Mouse (Mus musculus) forebrain, embryonic 11.5 days (tissue): ENCODE measurements at regions not wholly inside any gene's neighbourhood (a gene's known extent, or its start where the extent isn't known, plus 50 kb on each side); places are given as distances from the start of the nearest gene placed in this dataset.
A peak's percentile ranks its signal among the peaks of the same experiment; 100 is the strongest.

Source experiments
- ATAC-seq: fragments of 200-750 bp; cut with Nextera tagmentation; replicated peaks from 2 replicates; pipeline ENCODE4 v1.8.0; 2017; ENCODE audit warnings: moderate TSS enrichment; ENCODE audit not compliant: low FRiP score
- DNase-seq: peaks from one replicate; pipeline ENCODE4 v3.0.0-alpha.2; 2017; ENCODE audit warnings: low spot score
- H3K27ac ChIP-seq: fragments of 300-500 bp; sonication (generic); 2 replicates; pipeline ENCODE4 v1.5.1; 2014; ENCODE audit warnings: low read depth, low read length
- H3K27me3 ChIP-seq: fragments of 300-500 bp; sonication (generic); 2 replicates; pipeline ENCODE4 v1.6.1; 2014; ENCODE audit warnings: mild to moderate bottlenecking, low read length, mixed read lengths; ENCODE audit not compliant: control insufficient read depth, insufficient read depth
- H3K36me3 ChIP-seq: fragments of 300-500 bp; sonication (generic); 2 replicates; pipeline ENCODE4 v1.6.1; 2014; ENCODE audit warnings: mild to moderate bottlenecking, low read length, moderate library complexity, mixed read lengths; ENCODE audit not compliant: control insufficient read depth, insufficient read depth
- H3K4me1 ChIP-seq: fragments of 300-500 bp; sonication (generic); replicated peaks from 2 replicates; pipeline ENCODE4 v1.6.1; 2014; ENCODE audit warnings: low read length, mixed read lengths; ENCODE audit not compliant: control insufficient read depth, insufficient read depth
- H3K4me2 ChIP-seq: fragments of 300-500 bp; sonication (generic); 2 replicates; pipeline ENCODE4 v1.6.1; 2014; ENCODE audit warnings: low read depth, mild to moderate bottlenecking, low read length, moderate library complexity, mixed read lengths; ENCODE audit not compliant: severe bottlenecking
- H3K4me3 ChIP-seq: fragments of 300-500 bp; sonication (generic); 2 replicates; pipeline ENCODE4 v1.5.1; 2014; ENCODE audit warnings: low read depth, low read length
- H3K9ac ChIP-seq: fragments of 300-500 bp; sonication (generic); 2 replicates; pipeline ENCODE4 v1.6.1; 2014; ENCODE audit warnings: low read length
- H3K9me3 ChIP-seq: fragments of 300-500 bp; sonication (generic); 2 replicates; pipeline ENCODE4 v1.6.1; 2016; ENCODE audit warnings: low read length, mixed read lengths; ENCODE audit not compliant: control insufficient read depth
- WGBS: fragments of 180-500 bp; shearing (Covaris S2); extraction: QIAGEN DNeasy Blood & Tissue Kit; methylation state at CpG from one replicate; pipeline ENCODE4 v1.1.7; 2014; 5-methylcytosine and 5-hydroxymethylcytosine counted together

DNA sequence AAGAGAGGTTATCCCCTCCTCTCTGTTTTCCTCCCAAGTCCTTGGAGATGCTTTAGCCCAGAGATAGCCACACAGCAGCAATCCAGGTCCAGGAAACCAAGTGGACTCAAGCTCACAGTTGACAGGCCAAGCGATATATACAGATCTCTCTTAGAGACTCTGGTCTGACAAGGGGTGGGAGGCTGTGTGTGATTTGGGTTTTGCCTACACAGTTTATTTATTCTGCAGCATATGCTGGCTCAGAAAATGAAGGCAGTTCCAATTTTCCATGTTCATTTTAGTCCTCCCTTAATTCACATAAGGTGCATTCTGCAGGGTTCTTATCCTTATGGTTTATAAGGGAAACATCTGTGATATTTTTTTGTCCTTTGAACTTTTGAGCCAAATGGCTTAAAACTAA, 595.0 kb upstream of the Apob start:
- H3K27me3 ChIP-seq, result no peaks in the 10 kb centered on the region
- no peak overlapping the region for H3K9ac ChIP-seq
- no peak overlapping the region for H3K27ac ChIP-seq
- H3K36me3 ChIP-seq, result no peaks in the 10 kb centered on the region
- no peak for ATAC-seq
- WGBS, result 93% methylated on average over 1 of the region's 1 CpGs
- no peak for DNase-seq
- H3K4me3 ChIP-seq, result no peak overlapping the region
- H3K4me1 ChIP-seq, result no peaks in the 10 kb centered on the region
- H3K4me2 ChIP-seq, result no peak overlapping the region
- no peaks in the 10 kb centered on the region for H3K9me3 ChIP-seq

DNA sequence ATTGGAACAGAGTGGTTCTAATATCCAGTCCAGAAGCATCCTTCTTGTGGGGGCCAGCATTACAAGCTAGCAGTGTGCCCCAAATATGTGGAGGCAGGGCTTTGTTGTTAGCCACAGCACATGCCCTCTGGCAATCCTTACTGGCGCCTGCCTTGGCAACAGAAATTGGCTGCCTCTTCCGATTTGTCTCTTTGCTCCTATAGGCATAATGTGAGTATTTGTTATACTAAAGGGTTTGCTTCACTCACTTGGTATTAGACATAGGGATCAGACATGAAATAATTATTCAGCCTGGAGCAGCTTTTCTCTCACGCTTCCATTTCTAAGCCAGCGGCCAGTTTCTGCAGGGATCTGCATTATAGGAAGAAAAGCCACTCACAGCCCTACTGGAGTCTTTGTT, 573.6 kb upstream of the Apob start:
- Histone ChIP-seq H3K9me3 (no peaks in the 10 kb centered on the region), H3K36me3 (no peaks in the 10 kb centered on the region), H3K4me3 (no peak overlapping the region), H3K4me1 (no peaks in the 10 kb centered on the region), H3K9ac (no peak overlapping the region), H3K27ac (no peak overlapping the region), H3K27me3 (no peaks in the 10 kb centered on the region), H3K4me2 (no peak overlapping the region)
- WGBS, result 66% methylated on average over 4 of the region's 4 CpGs
- ATAC-seq, result no peak
- no peak for DNase-seq

- Histone ChIP-seq H3K36me3 (no peaks in the 10 kb centered on the region), H3K9ac (no peak overlapping the region), H3K9me3 (no peaks in the 10 kb centered on the region), H3K4me3 (no peak overlapping the region), H3K27ac (no peak overlapping the region), H3K4me2 (no peak overlapping the region), H3K27me3 (no peaks in the 10 kb centered on the region), H3K4me1 (no peaks in the 10 kb centered on the region)
- no peak for ATAC-seq
- 94% methylated on average over 4 of the region's 4 CpGs for WGBS
- DNase-seq, result no peak
Measured at GRCm38 (mm10) chr12:7411810-7412209, 565.6 kb upstream of the Apob start.

DNA sequence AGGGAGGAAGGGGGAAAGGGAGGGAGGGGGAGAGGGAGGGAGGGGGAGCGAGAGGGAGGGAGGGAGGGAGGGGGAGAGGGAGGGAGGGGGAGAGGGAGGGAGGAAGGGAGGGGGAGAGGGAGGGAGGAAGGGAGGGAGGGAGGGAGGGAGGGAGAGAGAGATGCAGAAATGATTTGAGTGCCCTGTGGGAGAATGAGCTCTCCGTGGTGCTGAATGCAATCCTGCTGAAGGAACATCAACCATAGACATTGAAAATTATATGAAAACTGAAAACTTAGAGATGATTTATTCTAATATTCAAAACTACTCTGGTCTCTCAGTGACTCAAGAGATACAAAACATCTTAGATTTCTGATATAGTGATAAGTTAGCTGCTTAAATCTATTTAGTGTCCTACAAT, 557.2 kb upstream of the Apob start:
- DNase-seq (peak; percentile 51), ATAC-seq (no peak)
- Histone ChIP-seq H3K4me2 (no peak overlapping the region), H3K4me3 (no peak overlapping the region), H3K36me3 (no peaks in the 10 kb centered on the region), H3K27me3 (no peaks in the 10 kb centered on the region), H3K27ac (no peak overlapping the region), H3K9ac (no peak overlapping the region), H3K4me1 (no peaks in the 10 kb centered on the region), H3K9me3 (no peaks in the 10 kb centered on the region)
- 17% methylated on average over 1 of the region's 2 CpGs for WGBS

- WGBS, result 69% methylated on average over 2 of the region's 2 CpGs
- DNase-seq (no peak), ATAC-seq (no peak)
- Histone ChIP-seq H3K27ac (no peak overlapping the region), H3K4me3 (no peak overlapping the region), H3K27me3 (no peaks in the 10 kb centered on the region), H3K9ac (no peak overlapping the region), H3K4me2 (no peak overlapping the region), H3K4me1 (no peaks in the 10 kb centered on the region), H3K36me3 (no peaks in the 10 kb centered on the region), H3K9me3 (no peaks in the 10 kb centered on the region)
Measured at GRCm38 (mm10) chr12:7421826-7422540, 555.5 kb upstream of the Apob start.

DNA sequence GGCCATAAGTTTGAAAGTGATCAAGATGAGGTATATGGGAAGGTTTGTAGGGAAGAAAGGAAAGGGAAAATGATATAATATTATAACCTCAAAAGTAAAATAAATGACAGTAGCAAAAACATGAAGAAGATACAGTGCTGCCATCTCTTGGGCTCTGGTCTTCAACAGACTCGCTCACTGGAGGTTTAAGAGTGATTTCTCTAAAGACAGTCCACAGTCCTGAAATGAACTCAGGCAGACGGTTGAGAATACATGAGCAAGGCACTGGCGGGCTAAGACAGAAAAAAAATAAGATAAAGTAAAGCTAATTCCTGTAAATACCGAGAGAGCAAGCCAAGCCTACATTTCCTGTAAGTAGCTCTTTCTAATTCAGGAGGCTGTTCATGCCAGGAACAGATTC, 546.5 kb upstream of the Apob start:
- WGBS, result 87% methylated on average over 4 of the region's 4 CpGs
- no peak overlapping the region for H3K27ac ChIP-seq
- H3K4me1 ChIP-seq, result no peaks in the 10 kb centered on the region
- H3K9me3 ChIP-seq, result no peaks in the 10 kb centered on the region
- ATAC-seq (no peak), DNase-seq (no peak)
- no peak overlapping the region for H3K4me2 ChIP-seq
- no peak overlapping the region for H3K4me3 ChIP-seq
- H3K36me3 ChIP-seq, result no peaks in the 10 kb centered on the region
- H3K27me3 ChIP-seq, result no peaks in the 10 kb centered on the region
- H3K9ac ChIP-seq, result no peak overlapping the region

- no peak overlapping the region for H3K4me2 ChIP-seq
- 90% methylated on average over 2 of the region's 2 CpGs for WGBS
Measured at GRCm38 (mm10) chr12:7445238-7445637, 532.2 kb upstream of the Apob start.

DNA sequence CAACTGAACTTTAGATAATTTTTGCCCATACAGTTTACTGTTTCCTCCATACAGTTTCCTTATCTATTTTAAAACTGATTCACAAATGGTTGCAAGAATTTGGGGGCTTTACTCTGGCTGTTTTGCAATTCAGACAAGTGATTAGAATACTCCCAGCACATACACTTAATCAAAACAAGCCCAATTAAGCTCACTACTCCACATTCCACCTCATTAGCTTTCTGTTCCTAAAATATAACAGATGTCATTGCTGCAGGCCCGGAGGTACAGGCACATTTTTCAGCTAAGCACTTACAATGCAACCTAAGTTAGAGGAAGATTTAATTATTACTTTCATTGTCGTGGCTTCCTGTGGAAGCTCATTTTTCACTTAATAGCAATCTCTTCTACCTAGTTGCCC, 526.9 kb upstream of the Apob start:
- Histone ChIP-seq H3K36me3 (no peaks in the 10 kb centered on the region), H3K9ac (no peak overlapping the region), H3K9me3 (no peaks in the 10 kb centered on the region), H3K4me2 (no peak overlapping the region), H3K27me3 (no peaks in the 10 kb centered on the region), H3K4me3 (no peak overlapping the region), H3K27ac (no peak overlapping the region), H3K4me1 (no peaks in the 10 kb centered on the region)
- 23% methylated on average over 2 of the region's 2 CpGs for WGBS
- DNase-seq (no peak), ATAC-seq (no peak; the same call in 1 of the 2 replicates)

More at GRCm38 (mm10) chr12:7445238-7445637, 532.2 kb upstream of the Apob start:
- DNase-seq (no peak), ATAC-seq (no peak)
- H3K9me3 ChIP-seq, result no peaks in the 10 kb centered on the region
- no peak overlapping the region for H3K4me3 ChIP-seq
- H3K27ac ChIP-seq, result no peak overlapping the region
- no peaks in the 10 kb centered on the region for H3K27me3 ChIP-seq
- no peak overlapping the region for H3K9ac ChIP-seq
- H3K4me1 ChIP-seq, result no peaks in the 10 kb centered on the region
- no peaks in the 10 kb centered on the region for H3K36me3 ChIP-seq

DNA sequence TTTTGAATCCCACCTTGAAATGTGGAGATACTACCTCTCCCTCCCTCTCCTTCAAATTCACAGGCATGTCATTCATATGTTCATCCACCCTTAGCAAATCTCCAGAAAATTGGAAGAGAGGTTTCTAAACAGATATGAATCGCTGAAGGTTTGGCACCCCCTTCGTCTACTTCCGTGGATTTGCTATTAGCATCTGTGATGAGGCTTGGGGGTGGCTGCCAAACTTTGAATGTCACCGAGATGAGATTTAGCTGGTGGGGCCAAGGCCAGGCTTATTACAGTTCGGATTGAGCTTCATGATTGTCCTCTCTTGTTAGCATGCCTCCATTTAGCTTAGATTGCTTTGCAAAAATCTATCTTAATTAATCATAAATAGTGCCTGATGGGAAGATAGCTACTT, 520.4 kb upstream of the Apob start:
- ATAC-seq, result no peak

More for the DNA sequence above, 520.4 kb upstream of the Apob start:
- H3K4me3 ChIP-seq, result no peak overlapping the region
- no peak overlapping the region for H3K4me2 ChIP-seq
- no peaks in the 10 kb centered on the region for H3K36me3 ChIP-seq
- no peaks in the 10 kb centered on the region for H3K9me3 ChIP-seq
- no peak overlapping the region for H3K27ac ChIP-seq
- H3K27me3 ChIP-seq, result no peaks in the 10 kb centered on the region
- no peaks in the 10 kb centered on the region for H3K4me1 ChIP-seq
- no peak overlapping the region for H3K9ac ChIP-seq
- WGBS, result 81% methylated on average over 5 of the region's 5 CpGs
- DNase-seq, result no peak
